Mouse (Mus musculus): ENCODE measurements around the gene Cntnap5a. TPM values are rescaled to one million over a fixed set of nuclear protein-coding genes. Genes with fewer than 3 reads are reported as not detected.
"Not testable (repeated sequence)": the region's sequence is repeated elsewhere in the genome, so short reads cannot be mapped to it uniquely, and the experiment has no call there.

Gene Cntnap5a
- polyA plus RNA-seq, 3 experiments from 2014 or later = 0.05 TPM; not detected in 2

GRCm38 (mm10) chr1:116107010-116107723 is 422.6 kb downstream of the Cntnap5a start:
- ATAC-seq = no peak

GRCm38 (mm10) chr1:116107724-116108058 is 423.1 kb downstream of the Cntnap5a start:
- no peak for ATAC-seq

GRCm38 (mm10) chr1:116108381-116108780 is 423.8 kb downstream of the Cntnap5a start:
- ATAC-seq = no peak

DNA sequence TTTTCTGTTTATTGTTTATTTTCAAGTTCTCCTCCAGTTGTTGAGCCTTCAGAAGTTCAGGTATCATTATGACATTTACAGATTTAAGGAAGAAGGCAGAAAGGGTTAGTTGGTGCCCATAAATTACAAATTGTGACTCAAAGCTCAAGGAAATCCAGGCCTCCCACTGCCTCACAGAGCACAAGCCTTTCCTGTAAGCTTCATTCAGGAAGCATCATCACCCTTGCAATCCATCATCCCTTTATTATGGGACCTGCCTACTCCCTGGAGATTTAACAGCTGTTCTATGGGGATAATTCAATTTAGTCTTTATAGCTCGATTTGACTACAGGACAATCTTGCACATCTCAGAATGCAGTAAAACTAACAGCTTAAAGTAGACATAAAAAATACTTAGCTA is 441.2 kb downstream of the Cntnap5a start:
- ATAC-seq = no peak

GRCm38 (mm10) chr1:116127085-116127484 is 442.5 kb downstream of the Cntnap5a start:
- no peak for ATAC-seq

DNA sequence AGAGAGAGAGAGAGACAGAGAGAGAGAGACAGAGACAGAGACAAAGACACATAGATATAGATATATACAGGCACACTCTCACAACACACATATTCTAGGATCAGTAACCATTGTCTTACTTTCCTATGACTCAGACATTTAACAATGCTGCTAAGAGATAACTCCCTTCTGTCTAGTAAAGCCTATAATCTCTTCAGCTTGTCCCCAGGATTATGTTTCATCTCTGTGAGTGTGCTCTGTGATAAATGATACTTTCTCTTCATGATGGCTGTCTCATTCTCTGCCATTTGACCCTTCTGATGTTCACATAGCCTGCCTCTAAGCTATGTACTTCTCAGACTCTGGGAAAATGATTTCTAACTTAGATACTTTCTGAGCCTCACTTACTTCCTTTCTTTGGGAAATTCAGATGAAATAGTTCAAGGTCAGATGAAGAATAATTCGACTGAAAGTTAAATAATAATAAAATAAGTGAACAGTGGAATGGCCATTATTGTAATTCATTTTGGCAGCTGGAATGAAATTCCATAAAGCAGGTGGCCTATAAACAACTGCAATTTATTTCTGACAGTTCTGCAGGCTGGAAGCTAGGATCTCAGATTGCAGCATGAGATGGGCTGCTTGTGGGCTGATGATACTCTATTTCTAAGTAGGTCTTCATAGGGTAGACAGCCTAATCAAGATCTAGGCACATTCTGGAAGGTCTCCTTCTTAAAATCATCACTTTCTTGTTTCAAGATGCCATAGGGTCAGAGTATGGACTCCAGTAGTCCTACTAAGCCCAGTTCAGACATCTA is 444.1 kb downstream of the Cntnap5a start:
- ATAC-seq = no peak

- no peak for ATAC-seq
Measured at GRCm38 (mm10) chr1:116132471-116132870, 447.9 kb downstream of the Cntnap5a start.

- no peak for ATAC-seq
Measured at GRCm38 (mm10) chr1:116149764-116150369, 465.3 kb downstream of the Cntnap5a start.

- ATAC-seq = no peak
Measured at GRCm38 (mm10) chr1:116184471-116184870, 499.9 kb downstream of the Cntnap5a start.

GRCm38 (mm10) chr1:116188142-116188541 is 503.6 kb downstream of the Cntnap5a start:
- ATAC-seq = not testable (repeated sequence)

- no peak for ATAC-seq
Measured at GRCm38 (mm10) chr1:116192299-116192698, 507.7 kb downstream of the Cntnap5a start.

GRCm38 (mm10) chr1:116216883-116217282 is 532.3 kb downstream of the Cntnap5a start:
- ATAC-seq = no peak

DNA sequence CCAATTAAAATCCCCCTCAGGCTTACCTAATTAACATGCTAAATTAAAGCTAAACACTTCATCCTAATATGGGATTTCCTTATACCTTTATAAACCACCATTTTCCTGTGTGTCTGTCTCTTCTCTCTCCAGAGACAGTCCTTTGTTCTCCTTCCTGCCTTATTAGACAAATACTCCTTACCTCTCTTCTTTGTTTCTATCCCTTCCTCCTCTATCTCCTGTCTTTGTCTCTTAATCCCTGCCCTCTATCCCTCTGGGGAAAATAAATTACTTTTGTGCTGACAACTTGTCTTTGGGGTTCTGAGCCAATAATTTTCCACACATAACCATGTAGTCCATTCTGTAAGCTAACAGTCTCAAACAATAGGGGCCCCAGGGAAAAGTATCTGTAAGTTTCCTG is 556.0 kb downstream of the Cntnap5a start:
- no peak for ATAC-seq

DNA sequence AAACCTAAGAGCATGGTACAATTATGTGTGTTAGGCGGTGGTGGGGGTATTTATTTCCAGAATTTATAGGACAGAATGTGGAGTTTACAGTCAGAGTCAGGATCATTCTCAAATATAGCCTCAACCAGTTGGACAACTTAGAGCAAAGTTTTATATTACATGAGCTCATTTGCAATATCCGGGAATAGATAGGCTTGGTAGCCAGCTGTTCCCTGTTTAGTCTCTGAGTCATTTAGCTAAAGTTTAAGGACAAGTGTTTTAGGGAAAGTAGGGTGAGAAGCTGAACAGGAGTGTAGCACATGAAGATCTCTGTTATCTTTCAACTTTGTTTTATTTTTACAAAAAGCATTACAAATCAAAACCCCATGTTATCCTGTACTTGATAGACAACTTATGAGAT is 559.3 kb downstream of the Cntnap5a start:
- no peak for ATAC-seq

- ATAC-seq = no peak
Measured at GRCm38 (mm10) chr1:116281144-116281543, 596.6 kb downstream of the Cntnap5a start.

DNA sequence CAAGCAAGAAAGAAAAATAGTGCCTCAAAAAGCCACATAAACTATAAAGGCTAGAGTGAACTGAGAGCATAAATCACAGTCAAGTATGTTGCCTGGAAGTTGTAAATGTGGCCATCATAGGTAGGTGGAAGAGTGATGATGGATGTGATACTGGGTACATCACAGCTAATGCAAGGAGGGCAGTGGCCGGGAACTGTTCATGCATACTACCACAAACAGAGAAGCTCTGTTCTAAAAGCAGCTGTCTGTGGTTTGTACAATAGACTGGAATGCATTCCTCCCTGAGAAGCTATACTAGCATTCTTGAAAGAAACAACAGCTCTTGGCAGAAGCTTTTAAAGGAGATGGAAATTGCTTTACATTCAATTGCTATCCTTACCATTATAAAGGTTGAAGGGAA is 599.4 kb downstream of the Cntnap5a start:
- no peak for ATAC-seq

GRCm38 (mm10) chr1:116306555-116306954 is 622.0 kb downstream of the Cntnap5a start:
- no peak for ATAC-seq

- no peak for ATAC-seq
Measured at GRCm38 (mm10) chr1:116311512-116311911, 627.0 kb downstream of the Cntnap5a start.

- ATAC-seq = no peak
Measured at GRCm38 (mm10) chr1:116313269-116313668, 628.7 kb downstream of the Cntnap5a start.

GRCm38 (mm10) chr1:116324505-116324904 is 639.9 kb downstream of the Cntnap5a start:
- ATAC-seq = no peak

GRCm38 (mm10) chr1:116353669-116354068 is 669.1 kb downstream of the Cntnap5a start:
- no peak for ATAC-seq

GRCm38 (mm10) chr1:116365606-116366005 is 681.0 kb downstream of the Cntnap5a start:
- no peak for ATAC-seq

- no peak for ATAC-seq
Measured at GRCm38 (mm10) chr1:116366171-116366570, 681.6 kb downstream of the Cntnap5a start.

DNA sequence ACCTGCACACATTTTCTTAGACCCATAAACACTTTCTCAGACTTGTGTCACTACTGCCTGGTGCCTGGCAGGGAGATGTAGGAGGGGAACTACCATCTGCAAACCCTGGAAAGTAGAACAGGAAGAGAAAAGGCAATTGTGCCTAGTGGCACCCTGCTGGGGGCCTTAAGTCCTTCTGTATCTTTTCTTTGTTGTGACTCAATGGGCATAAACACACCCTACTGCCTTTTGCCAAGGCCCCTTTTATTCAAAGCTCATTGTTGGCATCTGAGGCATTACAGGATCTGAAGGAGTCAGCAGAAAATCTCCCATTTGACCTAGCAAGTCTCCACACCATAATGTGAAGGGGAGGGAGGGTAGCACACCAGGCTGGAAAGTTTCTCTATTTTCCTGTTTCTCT is 682.2 kb downstream of the Cntnap5a start:
- no peak for ATAC-seq
